Mouse (Mus musculus) CD4-positive, CD25-positive, alpha-beta regulatory T cell, adult 4 months (primary cell): ENCODE results near the gene Ifi209. TPM values are rescaled to one million over a fixed set of nuclear protein-coding genes. Genes with fewer than 3 reads are reported as not detected.
"Not testable (repeated sequence)": the region's sequence is repeated elsewhere in the genome, so short reads cannot be mapped to it uniquely, and the experiment has no call there.

ENCODE experiments used
- ATAC-seq: one replicate; pipeline ENCODE4 v1.8.0; 2017
- polyA plus RNA-seq, 2 experiments: library from polyadenylated mRNA; unstranded; fragments of 100-300 nt; shearing (Covaris generic); gene quantifications; one replicate each; pipeline ENCODE4 v1.2.1; 2017

Gene Ifi209
- polyA plus RNA-seq: 100 to 1,000 TPM; 194 to 235 TPM

GRCm38 (mm10) chr1:173630622-173631021, at the start of gene Ifi209:
TSS of gene Ifi209 (plus strand) at chr1:173630917.
- ATAC-seq: peak; percentile 81

- not testable (repeated sequence) for ATAC-seq
Measured at GRCm38 (mm10) chr1:173589698-173590097, 41.0 kb upstream of the Ifi209 start.

GRCm38 (mm10) chr1:173598838-173599494, 31.8 kb upstream of the Ifi209 start, which contains the start of gene Ifi213:
TSS of gene Ifi213 (minus strand) at chr1:173599274.
- ATAC-seq: peak; percentile 88

- ATAC-seq: not testable (repeated sequence)
Measured at GRCm38 (mm10) chr1:173610291-173610690, 20.4 kb upstream of the Ifi209 start.

GRCm38 (mm10) chr1:173622216-173622615, 8.5 kb upstream of the Ifi209 start:
- not testable (repeated sequence) for ATAC-seq

- no peak for ATAC-seq
Measured at GRCm38 (mm10) chr1:173624052-173624451, 6.7 kb upstream of the Ifi209 start.

- no peak for ATAC-seq
Measured at GRCm38 (mm10) chr1:173626686-173627085, 4.0 kb upstream of the Ifi209 start.

- no peak for ATAC-seq
Measured at GRCm38 (mm10) chr1:173633969-173634645, 3.4 kb downstream of the Ifi209 start.

GRCm38 (mm10) chr1:173645393-173645792, 14.7 kb downstream of the Ifi209 start:
- no peak for ATAC-seq

GRCm38 (mm10) chr1:173657973-173658372, 27.3 kb downstream of the Ifi209 start:
- ATAC-seq: peak; percentile 56

GRCm38 (mm10) chr1:173673458-173674097, 42.9 kb downstream of the Ifi209 start, which contains the start of gene Ifi208:
TSS of gene Ifi208 (plus strand) at chr1:173673675.
- peak; percentile 89 for ATAC-seq

GRCm38 (mm10) chr1:173678605-173679004, 47.9 kb downstream of the Ifi209 start:
- ATAC-seq: peak; percentile 70

GRCm38 (mm10) chr1:173694270-173694669, 63.6 kb downstream of the Ifi209 start:
- ATAC-seq: no peak

Other genes with a start within 250 kb of the Ifi209 start
- 100 to 1,000 TPM in 1 of 2 experiments, 10 to 100 TPM in 1; 79.8 to 100 TPM for gene Ifi206, start 139.9 kb upstream of the Ifi209 start, polyA plus RNA-seq
- gene Ifi214, start 95.0 kb upstream of the Ifi209 start, polyA plus RNA-seq: 10 to 100 TPM; 35.1 to 36.6 TPM
- 100 to 1,000 TPM in 1 of 2 experiments, 10 to 100 TPM in 1; 96.5 to 102 TPM for gene Ifi213, start 31.6 kb upstream of the Ifi209 start, polyA plus RNA-seq
- gene Ifi208, start 42.8 kb downstream of the Ifi209 start, polyA plus RNA-seq: 10 to 100 TPM; 74.3 to 81.2 TPM
- gene Ifi207, start 110.8 kb downstream of the Ifi209 start, polyA plus RNA-seq: under 1 TPM; 0.09 to 0.16 TPM
- gene Ifi204, start 136.0 kb downstream of the Ifi209 start, polyA plus RNA-seq: 1 to 10 TPM in 1 of 2 experiments, not detected in 1; 1.1 TPM